Mouse (Mus musculus) layer of hippocampus, adult 9-11 months (tissue): ENCODE results near the gene Nnmt.

Experiments
- DNase-seq: peaks from one replicate; pipeline ENCODE4 v3.0.0; 2022

Nnmt gene

GRCm38 (mm10) chr9:48558637-48559036 is 46.3 kb downstream of the Nnmt start:
- peak; percentile 51 for DNase-seq

DNA sequence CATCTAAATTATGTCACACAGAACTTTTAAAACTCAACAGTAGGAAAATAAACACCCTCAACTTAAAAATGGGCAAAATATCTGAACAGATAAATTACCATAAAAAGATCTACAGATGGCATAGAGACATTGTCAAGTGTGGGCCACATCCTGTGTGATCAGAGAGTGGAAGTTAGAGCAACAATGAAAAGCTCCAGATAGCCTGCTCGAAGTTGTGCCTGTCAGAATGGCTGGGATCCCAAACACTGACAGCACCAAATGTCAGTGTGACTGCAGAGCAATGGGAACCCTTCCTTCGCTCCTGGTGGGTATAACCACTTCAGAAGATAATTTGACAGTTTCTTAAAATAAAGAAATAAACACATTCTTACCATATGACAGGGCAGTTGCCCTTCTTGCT is 55.9 kb downstream of the Nnmt start:
- DNase-seq, result no peak

- no peak for DNase-seq
These were observed 57.7 kb downstream of the Nnmt start for GRCm38 (mm10) chr9:48547233-48547632.
